Mouse (Mus musculus) adrenal gland, postnatal 36 days (tissue): ENCODE measurements around the gene Plcg2. TPM values are rescaled to one million over a fixed set of nuclear protein-coding genes. Genes with fewer than 3 reads are reported as not detected.

Experiments
- DNase-seq, 2 experiments: peaks; one replicate each; pipeline ENCODE4 v3.0.0; 2021; ENCODE audit warnings: mixed read lengths in 1 of 2
- microRNA-seq: library from miRNA; unstranded; fragments of <30 nt; microRNA quantifications from one replicate; pipeline ENCODE4 v1.2.0, GENCODE M21; 2021
- total RNA-seq, 2 experiments: library from RNA; stranded (reverse); gene quantifications; 2 replicates each; pipeline ENCODE4 v1.2.3; 2021

Gene Plcg2
- total RNA-seq, 2 experiments from 2014 or later: 4.1 to 6.7 TPM

DNA sequence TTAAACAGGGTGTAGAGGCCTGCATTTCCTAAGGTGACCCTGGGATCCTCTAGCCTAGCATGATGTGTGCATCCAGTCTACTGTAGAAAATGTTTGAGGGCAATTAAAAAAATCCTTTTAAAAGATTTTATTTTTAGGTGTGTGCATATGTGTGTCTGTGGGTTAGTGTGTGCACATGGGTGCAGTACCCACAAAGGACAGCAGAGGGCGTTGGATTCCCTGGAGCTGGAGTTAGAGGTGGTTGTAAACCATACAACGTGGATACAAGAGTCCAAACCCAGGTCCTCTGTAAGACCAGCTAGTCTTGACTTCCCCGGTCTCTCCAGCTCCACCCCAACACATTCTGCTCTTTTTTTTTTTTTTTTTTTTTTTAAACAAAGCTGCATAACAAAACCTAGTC lies 139.4 kb downstream of the Plcg2 start:
- DNase-seq: no peak

DNA sequence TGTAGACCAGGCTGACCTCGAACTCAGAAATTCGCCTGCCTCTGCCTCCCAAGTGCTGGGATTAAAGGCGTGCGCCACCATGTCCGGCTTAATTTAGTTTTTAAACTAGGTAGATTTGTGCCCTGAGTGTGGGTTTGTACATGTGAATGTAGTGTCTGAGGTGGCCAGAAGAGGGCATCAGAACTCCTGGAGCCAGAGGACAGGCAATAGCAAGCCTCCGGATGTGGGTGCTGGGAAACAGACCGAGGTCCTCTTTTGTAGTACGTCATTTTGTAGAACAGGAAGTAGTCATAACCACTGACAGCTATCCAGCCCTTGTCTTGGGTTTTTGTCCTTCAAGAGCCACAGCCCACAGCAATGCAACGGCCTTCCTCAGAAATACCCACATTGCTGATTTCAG lies 141.5 kb downstream of the Plcg2 start:
- DNase-seq: no peak

- no peak for DNase-seq
These were observed 147.4 kb downstream of the Plcg2 start for GRCm38 (mm10) chr8:117645486-117645885.

DNA sequence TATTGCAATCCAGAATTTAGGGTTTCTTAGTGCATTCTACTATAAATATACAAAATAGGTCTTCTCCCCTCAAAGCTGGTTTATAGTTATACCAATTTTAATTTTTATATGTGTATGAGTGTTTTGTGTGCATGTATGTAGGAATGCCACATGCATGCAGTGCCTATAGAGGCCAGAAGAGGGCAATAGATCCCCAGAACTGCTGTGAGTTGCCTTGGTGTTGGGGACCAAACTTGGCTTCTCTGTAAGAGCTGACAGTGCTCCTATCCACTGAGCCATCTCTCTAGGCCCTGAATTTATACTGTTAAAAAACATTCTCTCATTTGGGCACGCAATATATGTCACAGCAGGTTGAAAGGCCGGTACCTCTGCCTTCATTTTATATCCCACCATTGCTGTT lies 147.9 kb downstream of the Plcg2 start:
- peak; percentile 30 to 33 for DNase-seq

- DNase-seq: peak in 1 of 2 experiments; percentile 3
These were observed 148.3 kb downstream of the Plcg2 start for GRCm38 (mm10) chr8:117646440-117646839.

DNA sequence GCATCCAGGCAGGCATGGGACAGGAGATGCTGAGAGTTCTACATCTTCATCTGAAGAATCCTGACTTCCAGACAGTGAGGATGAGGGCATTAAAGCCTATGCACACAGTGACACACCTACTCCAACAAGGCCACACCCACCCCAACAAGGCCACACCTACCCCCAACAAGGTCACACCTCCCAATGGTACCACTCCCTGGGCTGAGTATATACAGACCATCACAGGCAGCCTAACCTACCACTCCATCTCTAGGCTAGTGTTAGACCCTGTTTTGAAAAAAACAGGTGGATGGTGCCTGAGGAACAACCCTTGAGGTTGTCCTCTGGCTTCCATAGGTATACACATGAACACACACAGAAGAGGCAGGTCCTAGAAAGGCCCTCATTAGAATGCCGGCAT lies 154.2 kb downstream of the Plcg2 start:
- DNase-seq: no peak

DNA sequence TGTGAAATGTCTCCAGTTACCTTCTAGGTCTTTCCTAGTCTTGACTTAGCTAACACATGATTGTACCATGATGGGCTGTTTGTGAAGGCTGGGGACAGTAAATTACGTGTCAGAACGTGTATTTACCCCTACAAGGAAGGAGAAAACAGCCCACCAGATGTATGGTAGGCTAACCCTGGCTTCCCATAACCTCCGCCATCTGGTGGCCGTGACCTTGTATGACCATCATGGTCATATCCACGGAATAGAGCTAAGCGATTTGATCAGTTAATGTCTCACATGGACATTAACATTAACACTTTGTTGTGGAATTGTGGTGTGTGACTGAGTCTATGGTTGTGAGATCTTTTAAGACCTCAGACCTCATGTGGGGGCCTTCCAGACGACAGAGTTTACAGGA lies 160.9 kb downstream of the Plcg2 start:
- no peak for DNase-seq

DNA sequence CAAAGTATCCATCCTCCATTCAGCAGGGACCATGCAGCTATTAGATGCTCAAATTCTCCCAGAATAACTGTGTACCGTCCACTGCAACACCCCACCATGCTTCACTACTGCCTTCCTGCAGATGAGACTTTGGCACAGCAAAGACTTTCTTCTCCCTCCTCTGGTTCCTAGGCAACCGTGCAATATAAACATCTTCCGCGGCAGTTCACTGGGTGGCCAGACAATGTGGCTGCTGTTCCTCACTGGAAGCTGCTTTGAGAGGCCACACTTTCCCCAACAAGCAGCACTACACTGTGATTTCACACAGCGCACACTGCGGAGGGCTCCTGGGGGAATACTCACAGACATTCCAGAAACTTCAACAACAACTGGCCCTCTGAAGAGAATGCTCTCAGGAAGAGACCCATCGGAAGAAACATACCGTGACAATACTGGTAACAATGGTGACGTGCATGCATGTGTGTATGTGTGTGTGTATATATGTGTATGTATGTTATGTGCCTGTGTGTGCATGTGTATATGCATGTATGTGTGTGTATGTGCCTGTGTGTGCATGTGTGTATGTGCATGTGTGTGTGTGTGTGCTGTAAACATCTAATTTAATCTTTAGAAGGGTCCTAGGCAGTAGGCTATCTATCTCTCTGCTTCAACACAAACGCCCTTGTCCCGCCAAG lies 162.4 kb downstream of the Plcg2 start:
- DNase-seq: no peak

DNA sequence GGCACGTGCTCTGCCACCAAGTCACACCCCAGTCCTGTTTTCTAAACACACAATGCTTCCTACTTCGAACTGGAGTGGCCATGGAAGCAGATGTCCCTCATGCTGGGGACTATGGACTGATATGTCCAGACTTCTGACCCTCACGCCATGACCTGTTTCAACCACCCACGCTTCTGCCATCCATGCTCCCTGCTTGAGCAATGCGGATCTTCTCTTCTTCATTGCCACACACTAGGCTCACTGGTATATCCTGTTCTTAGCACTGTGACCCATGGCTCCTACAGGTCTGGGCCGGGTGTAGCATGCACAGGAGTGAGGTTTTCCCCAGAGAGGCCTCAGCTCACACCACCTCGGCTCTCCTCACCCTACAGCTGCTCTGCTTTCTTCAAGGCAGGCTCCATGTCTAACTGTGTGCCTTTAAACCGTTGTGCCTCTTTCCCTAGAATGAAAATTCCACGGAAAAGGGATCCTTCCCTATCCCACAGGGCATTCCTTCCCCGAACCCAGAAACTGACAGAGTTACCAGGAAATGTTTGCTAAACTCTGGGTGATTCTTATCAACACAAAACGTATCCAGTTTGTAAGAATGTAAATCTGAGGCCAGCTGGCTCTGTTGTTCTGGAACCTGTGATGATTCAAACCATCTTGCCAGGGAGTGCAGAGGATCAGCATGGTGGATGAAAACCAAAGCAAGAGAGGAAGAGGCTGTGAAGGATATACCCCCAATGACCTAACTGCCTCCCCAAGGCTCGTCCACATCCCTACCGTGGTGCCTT lies 169.4 kb downstream of the Plcg2 start:
- DNase-seq: no peak

GRCm38 (mm10) chr8:117670461-117670860 lies 172.4 kb downstream of the Plcg2 start:
- DNase-seq: no peak

DNA sequence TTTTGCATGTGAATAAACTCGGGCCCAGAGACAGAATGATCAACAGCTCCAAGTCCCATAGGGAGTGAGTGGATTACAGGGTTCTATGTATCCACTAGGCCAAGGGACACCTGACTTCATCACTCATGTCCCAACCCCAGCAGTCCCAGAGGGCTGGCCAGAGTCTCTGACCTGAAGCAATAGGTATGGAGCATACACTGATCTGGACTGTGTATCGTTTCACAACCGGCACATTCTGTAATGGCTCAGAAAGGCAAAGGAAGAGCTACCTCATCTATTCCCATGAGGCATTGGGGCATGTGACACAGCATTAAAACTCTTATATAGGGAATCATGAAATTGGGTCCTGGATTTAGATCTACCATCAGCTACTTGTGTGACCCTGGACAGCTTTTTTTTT lies 174.5 kb downstream of the Plcg2 start:
- no peak for DNase-seq

DNA sequence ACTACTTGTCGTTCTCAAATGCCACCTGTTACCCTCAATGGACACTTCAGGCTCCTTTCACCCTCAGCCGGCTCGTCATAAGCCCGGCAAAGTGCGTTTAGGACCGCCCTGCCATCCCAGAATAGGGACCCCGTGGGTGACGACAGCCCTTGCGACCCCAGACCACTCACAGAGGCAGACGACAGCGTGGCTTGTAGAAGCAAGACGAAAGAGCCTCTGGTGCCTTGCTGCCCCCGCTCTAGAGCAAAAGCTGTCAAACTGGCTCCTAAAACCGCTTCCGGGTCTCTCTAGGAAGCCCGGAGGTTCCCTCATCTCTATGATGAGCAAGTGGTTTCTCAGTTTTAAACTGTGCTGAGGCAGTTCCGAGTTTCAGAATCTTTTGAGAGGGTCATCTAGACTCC lies 175.3 kb downstream of the Plcg2 start, which contains the start of gene Sdr42e1:
Gene Sdr42e1, minus strand, starts transcription at position 260 of the 401 bp plus-strand sequence.
- DNase-seq: peak; percentile 40 to 62

- no peak for DNase-seq
These were observed 177.1 kb downstream of the Plcg2 start for GRCm38 (mm10) chr8:117675171-117675570.

GRCm38 (mm10) chr8:117676460-117676859 lies 178.4 kb downstream of the Plcg2 start:
- DNase-seq: no peak

DNA sequence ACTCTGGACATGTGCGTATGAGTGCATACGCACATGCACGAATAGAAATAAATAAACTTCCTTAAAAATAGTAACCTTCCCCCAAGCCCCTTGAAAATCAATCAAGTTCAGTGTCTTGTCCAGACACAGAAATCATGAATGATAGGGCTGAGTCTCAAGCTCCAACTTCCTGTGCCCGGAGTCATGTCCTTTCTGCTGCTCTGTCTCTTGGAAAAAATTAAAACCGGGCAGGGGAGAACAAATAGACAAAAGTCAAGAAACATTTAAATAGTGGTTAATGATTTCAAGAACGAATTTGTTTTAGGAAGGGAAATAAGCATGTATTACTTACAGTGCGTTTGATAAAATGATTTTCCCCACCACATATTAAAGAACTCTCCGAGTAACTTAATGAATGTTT lies 178.9 kb downstream of the Plcg2 start:
- no peak for DNase-seq

DNA sequence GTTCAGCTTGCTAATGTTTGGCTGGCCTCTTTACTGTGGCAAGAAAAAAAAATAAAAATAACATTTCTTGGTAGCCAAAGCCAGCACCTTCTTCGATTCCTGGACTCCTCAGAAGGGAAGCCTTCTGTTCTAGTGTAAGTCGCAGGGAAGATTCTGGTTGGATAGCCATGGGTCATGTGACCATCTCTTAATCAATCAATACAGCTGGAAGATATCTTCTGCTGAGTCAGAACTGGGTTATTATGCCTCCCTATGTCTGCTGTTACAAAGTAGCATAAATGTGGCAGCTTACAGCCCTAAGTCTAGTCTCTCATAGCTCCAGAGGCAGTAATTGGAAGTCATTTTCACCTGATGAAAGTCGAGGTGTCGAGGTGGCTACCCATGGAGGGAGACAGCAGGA lies 180.6 kb downstream of the Plcg2 start:
- DNase-seq: no peak

- no peak for DNase-seq
These were observed 185.9 kb downstream of the Plcg2 start for GRCm38 (mm10) chr8:117683925-117684472.

GRCm38 (mm10) chr8:117684504-117684903 lies 186.4 kb downstream of the Plcg2 start:
- DNase-seq: no peak

Small RNAs within 50 kb of the gene (microRNA-seq; reads per million reads assigned to microRNA genes)
- not detected for gene Gm27361
- not detected for gene Mir7077
- gene Mir7078: not detected

Other genes with a start within 250 kb of the Plcg2 start
- gene Cmip, start 241.2 kb upstream of the Plcg2 start, total RNA-seq: 100 to 1,000 TPM; 122 to 129 TPM
- 1 to 10 TPM; 1.3 TPM for gene Sdr42e1, start 175.4 kb downstream of the Plcg2 start, total RNA-seq
- gene Hsd17b2, start 203.6 kb downstream of the Plcg2 start, total RNA-seq: under 1 TPM in 1 of 2 experiments, not detected in 1; 0.66 TPM